Mouse (Mus musculus) ES-Bruce4 (cell line): ENCODE data around the gene Tbl2.

Experiments
- CTCF ChIP-seq: IDR thresholded peaks from one replicate; pipeline ENCODE4 v1.8.1; 2011; ENCODE audit warnings: low read depth, low read length
- POLR2A ChIP-seq: IDR thresholded peaks from one replicate; pipeline ENCODE4 v1.8.1; 2011; ENCODE audit warnings: low read length; ENCODE audit not compliant: insufficient read depth

- no peak for TF ChIP-seq CTCF
- TF ChIP-seq POLR2A = no peak
Observed at GRCm38 (mm10) chr5:135127669-135128068, 21.8 kb upstream of the Tbl2 start.
